Mouse (Mus musculus): Measurements from ENCODE around the gene Ccnd2.

Gene Ccnd2

GRCm38 (mm10) chr6:127147665-127148064 lies 4.3 kb downstream of the Ccnd2 start:
- DNase-seq = peak; percentile 72

- no peak for DNase-seq
Measured at GRCm38 (mm10) chr6:127146322-127146947, 5.6 kb downstream of the Ccnd2 start.

- no peak for DNase-seq
Measured at GRCm38 (mm10) chr6:127145464-127146190, 6.4 kb downstream of the Ccnd2 start.

GRCm38 (mm10) chr6:127143576-127144288 lies 8.3 kb downstream of the Ccnd2 start:
- no peak for DNase-seq

GRCm38 (mm10) chr6:127143124-127143520 lies 8.9 kb downstream of the Ccnd2 start:
- no peak for DNase-seq

- DNase-seq = no peak
Measured at GRCm38 (mm10) chr6:127142154-127143123, 9.6 kb downstream of the Ccnd2 start.

- no peak for DNase-seq
Measured at GRCm38 (mm10) chr6:127138962-127139361, 13.0 kb downstream of the Ccnd2 start.

- DNase-seq = no peak
Measured at GRCm38 (mm10) chr6:127133433-127134245, 18.4 kb downstream of the Ccnd2 start.

- no peak for DNase-seq
Measured at GRCm38 (mm10) chr6:127132719-127133118, 19.3 kb downstream of the Ccnd2 start.

GRCm38 (mm10) chr6:127131946-127132345 lies 20.0 kb downstream of the Ccnd2 start:
- DNase-seq = no peak

GRCm38 (mm10) chr6:127130377-127130776 lies 21.6 kb downstream of the Ccnd2 start:
- no peak for DNase-seq

GRCm38 (mm10) chr6:127129659-127130058 lies 22.3 kb downstream of the Ccnd2 start:
- no peak for DNase-seq

- DNase-seq = no peak
Measured at GRCm38 (mm10) chr6:127123506-127123905, 28.5 kb downstream of the Ccnd2 start.

- DNase-seq = no peak
Measured at GRCm38 (mm10) chr6:127122996-127123395, 29.0 kb downstream of the Ccnd2 start.

- DNase-seq = no peak
Measured at GRCm38 (mm10) chr6:127122221-127122806, 29.7 kb downstream of the Ccnd2 start.

GRCm38 (mm10) chr6:127114753-127115456 lies 37.1 kb downstream of the Ccnd2 start:
- DNase-seq = no peak

- DNase-seq = peak; percentile 95
Measured at GRCm38 (mm10) chr6:127109402-127109930, 42.5 kb downstream of the Ccnd2 start, which contains the start of gene Tigar. TSS of gene Tigar (minus strand) at chr6:127109557.

- DNase-seq = no peak
Measured at GRCm38 (mm10) chr6:127108368-127109060, 43.5 kb downstream of the Ccnd2 start.

- DNase-seq = no peak
Measured at GRCm38 (mm10) chr6:127107413-127107812, 44.6 kb downstream of the Ccnd2 start.

GRCm38 (mm10) chr6:127106726-127107125 lies 45.3 kb downstream of the Ccnd2 start:
- DNase-seq = no peak

All from kidney, adult 11 months (tissue).